Mouse (Mus musculus): ENCODE results near the gene Ssh1. TPM values are rescaled to one million over a fixed set of nuclear protein-coding genes. Genes with fewer than 3 reads are reported as not detected.
A peak's percentile ranks its signal among the peaks of the same experiment; 100 is the strongest.

The Ssh1 gene
- polyA plus RNA-seq, 1 experiment from 2014 or later, result 19.4 TPM

DNA sequence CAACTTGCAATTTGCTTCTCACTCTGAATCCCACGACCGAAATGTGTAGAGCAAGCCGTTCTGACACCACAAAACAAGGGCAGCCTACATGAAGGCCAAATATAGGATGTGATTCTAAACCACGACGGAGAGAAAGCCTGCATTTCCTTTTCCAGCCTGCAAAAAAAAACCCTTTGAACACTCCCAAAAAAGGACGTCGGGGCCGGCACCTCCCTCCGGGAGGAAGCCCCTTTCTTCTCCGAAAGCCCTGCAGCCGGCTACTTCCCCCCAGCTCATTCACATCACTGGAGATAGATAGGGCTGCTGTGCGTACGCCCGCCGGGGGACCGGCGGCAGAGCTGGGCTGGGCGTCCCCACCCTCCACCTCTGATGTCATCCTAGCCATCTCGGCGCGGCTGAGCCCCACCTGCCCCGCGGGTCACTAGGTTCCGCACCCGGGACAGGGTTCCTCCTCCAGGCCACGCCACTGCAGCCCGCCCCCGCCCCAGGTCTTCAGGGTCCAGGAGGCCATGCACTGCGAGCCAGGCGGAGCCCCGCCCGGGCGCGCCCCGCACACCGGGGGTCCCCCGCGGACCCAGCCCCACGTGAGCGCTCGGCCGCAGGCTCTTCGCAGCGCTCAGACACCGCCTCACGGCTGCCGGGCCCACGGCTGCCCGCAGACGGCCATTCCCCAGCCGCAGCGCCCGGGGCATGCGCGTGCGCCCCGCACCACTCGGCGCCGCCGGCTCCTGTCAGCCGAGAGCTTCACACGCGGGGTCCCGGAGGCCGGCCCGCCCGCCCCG lies 85.7 kb downstream of the Ssh1 start:
- H3K4me3 ChIP-seq (ENCODE audit: low read depth, low read length), result peak overlapping the region; percentile 81
- H3K4me2 ChIP-seq (ENCODE audit: low read length), result peak overlapping the region; percentile 75
- H3K9me3 ChIP-seq (ENCODE audit: control insufficient read depth, low read length), result no peaks in the 10 kb centered on the region
- H3K4me1 ChIP-seq (replicated peaks; ENCODE audit: control insufficient read depth, insufficient read depth, low read length), result peaks cover 36% of the 10 kb centered on the region
- no peaks in the 10 kb centered on the region for H3K36me3 ChIP-seq (ENCODE audit: control insufficient read depth, insufficient read depth, low read length)
- ATAC-seq (replicated peaks; ENCODE audit: low FRiP score, low TSS enrichment, low read depth) (peak; percentile 69), DNase-seq (ENCODE audit: low spot score) (peak; percentile 81)
- peak overlapping the region; percentile 96 for H3K27ac ChIP-seq (ENCODE audit: low read depth)
- under 1% methylated on average over 67 of the region's 69 CpGs for WGBS
- H3K27me3 ChIP-seq (replicated peaks; ENCODE audit: control insufficient read depth, insufficient read depth, low read length), result no peaks in the 10 kb centered on the region
- peak overlapping the region; percentile 87 for H3K9ac ChIP-seq (ENCODE audit: low read length)

DNA sequence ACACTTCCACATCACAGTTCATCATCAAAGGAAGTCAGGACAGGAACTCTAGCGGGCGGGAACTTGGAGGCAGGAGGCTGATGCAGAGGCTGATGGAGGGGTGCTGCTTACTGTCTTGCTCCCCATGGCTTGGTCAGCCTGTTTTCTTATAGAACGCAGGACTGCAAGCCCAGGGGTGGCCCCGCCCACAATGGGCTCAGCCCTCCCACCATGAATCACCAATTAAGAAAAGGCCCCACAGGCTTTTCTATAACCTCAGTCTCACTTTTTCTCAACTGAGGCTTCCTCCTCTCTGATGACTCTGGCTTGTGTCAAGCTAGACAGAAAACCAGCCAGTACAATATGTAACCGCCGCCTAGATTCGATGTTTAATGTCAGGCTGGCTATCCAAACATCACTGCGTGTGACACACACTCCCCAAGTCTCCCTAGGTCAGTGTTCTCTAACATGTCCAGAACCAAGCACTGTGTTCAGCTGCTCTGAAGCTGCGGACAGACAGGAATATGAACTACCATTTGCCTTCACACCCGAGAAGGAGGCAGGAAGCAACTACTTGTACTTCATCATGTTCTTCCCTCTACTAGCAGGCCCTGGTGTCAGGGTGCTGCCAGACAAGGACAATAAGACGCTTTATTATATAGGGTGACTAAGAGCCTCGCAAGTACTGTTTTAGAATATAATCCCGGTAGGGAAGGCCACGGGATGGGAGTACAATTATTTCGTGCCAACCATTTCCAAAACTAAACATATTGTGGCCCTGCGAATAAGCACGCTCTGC lies 86.5 kb downstream of the Ssh1 start:
- 4% methylated on average over 17 of the region's 17 CpGs for WGBS
- Histone ChIP-seq H3K4me2 (ENCODE audit: low read length) (peak overlapping the region; percentile 75), H3K36me3 (ENCODE audit: control insufficient read depth, insufficient read depth, low read length) (no peaks in the 10 kb centered on the region), H3K4me3 (ENCODE audit: low read depth, low read length) (peak overlapping the region; percentile 81), H3K9ac (ENCODE audit: low read length) (peak overlapping the region; percentile 87), H3K4me1 (replicated peaks; ENCODE audit: control insufficient read depth, insufficient read depth, low read length) (peaks cover 41% of the 10 kb centered on the region), H3K27ac (ENCODE audit: low read depth) (peak overlapping the region; percentile 96), H3K9me3 (ENCODE audit: control insufficient read depth, low read length) (no peaks in the 10 kb centered on the region), H3K27me3 (replicated peaks; ENCODE audit: control insufficient read depth, insufficient read depth, low read length) (no peaks in the 10 kb centered on the region)
- DNase-seq (ENCODE audit: low spot score), result peak; percentile 81
- ATAC-seq (replicated peaks; ENCODE audit: low FRiP score, low TSS enrichment, low read depth), result no peak

DNA sequence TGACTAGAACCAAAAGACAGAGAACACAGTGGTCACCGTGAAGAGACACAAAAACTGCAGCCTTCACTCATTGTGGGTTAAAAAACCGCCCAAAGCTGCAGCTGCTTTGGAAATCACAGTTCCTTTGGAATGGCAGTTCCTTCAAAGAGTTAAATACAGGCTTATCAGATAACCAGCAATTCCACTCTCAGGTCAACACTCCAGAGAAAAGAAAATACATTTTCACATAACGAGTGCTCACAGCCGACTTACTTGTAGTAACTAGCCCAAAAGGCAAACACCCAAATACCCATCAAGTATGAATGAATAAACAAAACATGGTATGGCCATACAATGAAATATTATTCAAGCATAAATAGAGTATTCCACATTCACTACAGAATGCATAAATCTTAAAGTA lies 88.7 kb downstream of the Ssh1 start:
- Histone ChIP-seq H3K4me3 (ENCODE audit: low read depth, low read length) (no peak overlapping the region), H3K27me3 (replicated peaks; ENCODE audit: control insufficient read depth, insufficient read depth, low read length) (no peaks in the 10 kb centered on the region), H3K9me3 (ENCODE audit: control insufficient read depth, low read length) (no peaks in the 10 kb centered on the region), H3K4me2 (ENCODE audit: low read length) (peak overlapping the region; percentile 2; the same call in 1 of the 2 replicates), H3K9ac (ENCODE audit: low read length) (no peak overlapping the region), H3K4me1 (replicated peaks; ENCODE audit: control insufficient read depth, insufficient read depth, low read length) (peaks cover 52% of the 10 kb centered on the region), H3K27ac (ENCODE audit: low read depth) (no peak overlapping the region), H3K36me3 (ENCODE audit: control insufficient read depth, insufficient read depth, low read length) (no peaks in the 10 kb centered on the region)
- no peak for ATAC-seq (replicated peaks; ENCODE audit: low FRiP score, low TSS enrichment, low read depth)
- whole genome bisulfite sequencing, result 31% methylated on average over 4 of the region's 4 CpGs
- DNase-seq (ENCODE audit: low spot score), result no peak

DNA sequence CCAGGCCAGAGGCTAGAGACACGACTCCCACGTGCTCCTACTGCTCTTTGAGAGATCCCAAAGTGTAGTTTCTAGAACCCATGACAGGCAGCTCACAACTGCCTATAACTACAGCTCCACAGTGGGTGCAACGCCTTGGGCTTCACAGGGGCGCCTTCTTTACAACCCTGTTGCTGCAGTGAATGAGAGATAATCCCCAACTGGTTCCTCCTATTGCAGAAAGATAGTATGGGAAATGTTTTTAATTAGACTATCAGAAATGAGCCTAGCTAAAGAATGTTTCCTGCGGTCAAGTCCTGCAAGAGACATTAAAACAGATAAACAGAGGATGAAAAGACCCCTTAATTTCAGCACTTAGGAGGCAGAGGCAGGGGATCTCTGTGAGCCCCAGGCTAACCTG lies 90.7 kb downstream of the Ssh1 start:
- H3K36me3 ChIP-seq (ENCODE audit: control insufficient read depth, insufficient read depth, low read length), result no peaks in the 10 kb centered on the region
- no peak for ATAC-seq (replicated peaks; ENCODE audit: low FRiP score, low TSS enrichment, low read depth)
- H3K27me3 ChIP-seq (replicated peaks; ENCODE audit: control insufficient read depth, insufficient read depth, low read length), result no peaks in the 10 kb centered on the region
- DNase-seq (ENCODE audit: low spot score), result no peak
- H3K4me1 ChIP-seq (replicated peaks; ENCODE audit: control insufficient read depth, insufficient read depth, low read length), result peaks cover 50% of the 10 kb centered on the region
- WGBS, result 67% methylated on average over 5 of the region's 5 CpGs
- H3K9me3 ChIP-seq (ENCODE audit: control insufficient read depth, low read length), result no peaks in the 10 kb centered on the region
- H3K9ac ChIP-seq (ENCODE audit: low read length), result no peak overlapping the region
- no peak overlapping the region for H3K4me3 ChIP-seq (ENCODE audit: low read depth, low read length)
- no peak overlapping the region for H3K27ac ChIP-seq (ENCODE audit: low read depth)
- H3K4me2 ChIP-seq (ENCODE audit: low read length), result no peak overlapping the region

DNA sequence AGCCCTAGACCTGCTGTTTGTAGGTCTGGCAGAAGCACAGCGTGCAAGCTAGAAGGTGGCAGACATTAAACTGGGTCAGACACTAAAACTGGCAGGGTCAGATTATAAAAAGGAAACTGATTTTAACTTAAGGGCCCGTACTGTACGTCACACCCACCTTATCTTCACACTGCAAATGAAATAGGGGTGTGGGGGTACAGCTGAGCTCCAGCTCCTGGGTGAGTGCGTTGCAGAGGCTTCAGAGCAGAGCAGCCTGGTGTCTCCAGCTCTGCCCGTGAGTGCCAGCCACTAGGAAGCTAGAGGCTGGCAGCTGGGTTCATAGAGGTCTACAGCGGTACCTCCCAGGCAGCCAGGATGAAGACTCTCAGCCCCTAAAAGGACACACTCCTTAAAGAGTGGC lies 91.7 kb downstream of the Ssh1 start:
- DNase-seq (ENCODE audit: low spot score), result no peak
- WGBS, result 69% methylated on average over 6 of the region's 6 CpGs
- Histone ChIP-seq H3K4me1 (replicated peaks; ENCODE audit: control insufficient read depth, insufficient read depth, low read length) (peaks cover 57% of the 10 kb centered on the region), H3K27ac (ENCODE audit: low read depth) (no peak overlapping the region), H3K4me3 (ENCODE audit: low read depth, low read length) (no peak overlapping the region), H3K9ac (ENCODE audit: low read length) (no peak overlapping the region), H3K27me3 (replicated peaks; ENCODE audit: control insufficient read depth, insufficient read depth, low read length) (no peaks in the 10 kb centered on the region), H3K4me2 (ENCODE audit: low read length) (no peak overlapping the region), H3K9me3 (ENCODE audit: control insufficient read depth, low read length) (no peaks in the 10 kb centered on the region), H3K36me3 (ENCODE audit: control insufficient read depth, insufficient read depth, low read length) (no peaks in the 10 kb centered on the region)
- no peak for ATAC-seq (replicated peaks; ENCODE audit: low FRiP score, low TSS enrichment, low read depth)

DNA sequence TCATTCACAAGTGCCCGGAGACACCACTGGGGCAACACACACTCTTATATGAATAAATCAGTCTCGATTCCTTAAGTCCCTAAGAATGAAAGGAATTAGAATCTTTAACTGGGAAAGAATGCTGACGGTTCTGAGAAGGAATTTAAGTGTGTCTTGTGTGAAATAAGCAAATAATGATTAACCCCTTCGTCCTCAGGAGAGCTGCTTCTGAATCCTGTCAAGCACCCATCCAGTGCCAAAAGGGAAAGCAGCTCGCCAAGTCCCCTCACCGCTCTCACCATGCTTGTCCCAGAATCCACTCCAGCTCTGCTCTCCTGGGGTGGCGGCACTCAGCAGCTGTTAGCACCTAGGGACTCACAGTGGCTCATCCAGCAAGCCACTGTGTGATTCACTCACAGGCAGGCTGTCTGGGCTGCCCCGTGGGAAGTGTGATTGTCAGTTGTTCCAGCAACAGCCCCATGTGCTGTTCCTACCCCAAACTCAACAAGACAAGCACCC lies 92.6 kb downstream of the Ssh1 start:
- Histone ChIP-seq H3K36me3 (ENCODE audit: control insufficient read depth, insufficient read depth, low read length) (no peaks in the 10 kb centered on the region), H3K27me3 (replicated peaks; ENCODE audit: control insufficient read depth, insufficient read depth, low read length) (no peaks in the 10 kb centered on the region), H3K4me3 (ENCODE audit: low read depth, low read length) (no peak overlapping the region), H3K4me2 (ENCODE audit: low read length) (no peak overlapping the region), H3K9me3 (ENCODE audit: control insufficient read depth, low read length) (no peaks in the 10 kb centered on the region), H3K4me1 (replicated peaks; ENCODE audit: control insufficient read depth, insufficient read depth, low read length) (peaks cover 49% of the 10 kb centered on the region), H3K27ac (ENCODE audit: low read depth) (no peak overlapping the region), H3K9ac (ENCODE audit: low read length) (no peak overlapping the region)
- 32% methylated on average over 8 of the region's 8 CpGs for WGBS
- ATAC-seq (replicated peaks; ENCODE audit: low FRiP score, low TSS enrichment, low read depth), result no peak
- DNase-seq (ENCODE audit: low spot score), result no peak

DNA sequence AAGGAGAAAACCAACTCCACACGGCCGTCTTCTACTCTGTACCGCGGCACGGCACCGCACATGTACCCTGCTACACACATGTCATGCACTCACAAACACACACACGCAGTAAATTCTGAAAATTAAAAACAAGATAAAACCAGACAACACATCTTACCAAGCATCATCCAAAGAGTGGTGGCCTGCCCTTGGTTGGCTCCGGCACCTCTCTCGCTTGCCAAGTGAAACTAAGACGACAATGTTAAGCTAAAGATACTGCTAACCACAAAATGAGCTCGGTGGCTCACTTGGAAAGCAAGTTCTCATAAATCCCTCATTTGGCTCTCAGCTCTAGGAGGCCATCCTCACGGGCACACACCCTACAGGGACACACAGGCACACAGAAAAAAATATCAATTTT lies 94.2 kb downstream of the Ssh1 start:
- Histone ChIP-seq H3K4me1 (replicated peaks; ENCODE audit: control insufficient read depth, insufficient read depth, low read length) (peaks cover 35% of the 10 kb centered on the region), H3K27ac (ENCODE audit: low read depth) (no peak overlapping the region), H3K36me3 (ENCODE audit: control insufficient read depth, insufficient read depth, low read length) (no peaks in the 10 kb centered on the region), H3K4me3 (ENCODE audit: low read depth, low read length) (no peak overlapping the region), H3K9ac (ENCODE audit: low read length) (no peak overlapping the region), H3K9me3 (ENCODE audit: control insufficient read depth, low read length) (no peaks in the 10 kb centered on the region), H3K4me2 (ENCODE audit: low read length) (no peak overlapping the region), H3K27me3 (replicated peaks; ENCODE audit: control insufficient read depth, insufficient read depth, low read length) (no peaks in the 10 kb centered on the region)
- DNase-seq (ENCODE audit: low spot score) (no peak), ATAC-seq (replicated peaks; ENCODE audit: low FRiP score, low TSS enrichment, low read depth) (no peak)
- WGBS, result 91% methylated on average over 12 of the region's 12 CpGs

DNA sequence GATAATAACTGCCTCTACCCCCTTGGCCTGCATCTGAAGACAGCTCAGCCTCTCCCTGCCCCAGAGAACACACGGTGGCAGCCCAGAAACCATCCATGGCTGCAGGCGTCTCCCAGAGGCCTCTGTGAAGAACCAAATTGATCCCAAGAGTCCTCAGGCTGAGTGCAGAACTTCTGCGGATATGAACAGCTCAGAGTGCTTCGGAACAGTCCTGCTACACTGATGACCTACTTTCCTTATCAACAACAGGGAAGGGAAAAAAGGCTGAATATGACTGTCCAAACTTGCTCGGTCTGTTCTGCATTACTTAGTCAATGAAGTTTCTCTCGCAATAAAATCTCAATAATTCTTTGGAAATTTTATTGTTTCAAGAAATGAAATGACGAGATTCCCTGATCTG lies 101.7 kb downstream of the Ssh1 start:
- H3K4me3 ChIP-seq (ENCODE audit: low read depth, low read length), result no peak overlapping the region
- no peak overlapping the region for H3K9ac ChIP-seq (ENCODE audit: low read length)
- 71% methylated on average over 7 of the region's 7 CpGs for whole genome bisulfite sequencing
- DNase-seq (ENCODE audit: low spot score) (no peak), ATAC-seq (replicated peaks; ENCODE audit: low FRiP score, low TSS enrichment, low read depth) (no peak)
- H3K36me3 ChIP-seq (ENCODE audit: control insufficient read depth, insufficient read depth, low read length), result no peaks in the 10 kb centered on the region
- H3K9me3 ChIP-seq (ENCODE audit: control insufficient read depth, low read length), result no peaks in the 10 kb centered on the region
- H3K4me2 ChIP-seq (ENCODE audit: low read length), result no peak overlapping the region
- no peaks in the 10 kb centered on the region for H3K27me3 ChIP-seq (replicated peaks; ENCODE audit: control insufficient read depth, insufficient read depth, low read length)
- peaks cover 43% of the 10 kb centered on the region for H3K4me1 ChIP-seq (replicated peaks; ENCODE audit: control insufficient read depth, insufficient read depth, low read length)
- no peak overlapping the region for H3K27ac ChIP-seq (ENCODE audit: low read depth)
